Mouse (Mus musculus) hindbrain, embryonic 11.5 days (tissue): ENCODE measurements around the gene Nanos1. TPM values are rescaled to one million over a fixed set of nuclear protein-coding genes. Genes with fewer than 3 reads are reported as not detected.

Source experiments
- ATAC-seq: fragments of 200-750 bp; cut with Nextera tagmentation; 2 replicates; pipeline ENCODE4 v1.8.0; 2017; ENCODE audit warnings: mild to moderate bottlenecking, moderate TSS enrichment, moderate library complexity; ENCODE audit not compliant: low FRiP score
- DNase-seq: peaks from one replicate; pipeline ENCODE4 v3.0.0-alpha.2; 2015; ENCODE audit warnings: low spot score
- H3K27ac ChIP-seq: fragments of 300-500 bp; sonication (generic); 2 replicates; pipeline ENCODE4 v1.5.1; 2014; ENCODE audit warnings: mild to moderate bottlenecking, low read depth, low read length
- H3K27me3 ChIP-seq: fragments of 300-500 bp; sonication (generic); 2 replicates; pipeline ENCODE4 v1.6.1; 2014; ENCODE audit warnings: mild to moderate bottlenecking, low read length, moderate library complexity, mixed read lengths; ENCODE audit not compliant: control insufficient read depth, insufficient read depth
- H3K36me3 ChIP-seq: fragments of 300-500 bp; sonication (generic); 2 replicates; pipeline ENCODE4 v1.6.1; 2014; ENCODE audit warnings: mild to moderate bottlenecking, low read length, moderate library complexity, mixed read lengths; ENCODE audit not compliant: control insufficient read depth, insufficient read depth
- H3K4me1 ChIP-seq: fragments of 300-500 bp; sonication (generic); replicated peaks from 2 replicates; pipeline ENCODE4 v1.6.1; 2014; ENCODE audit warnings: low read length, mixed read lengths; ENCODE audit not compliant: control insufficient read depth, insufficient read depth
- H3K4me2 ChIP-seq: fragments of 300-500 bp; sonication (generic); replicated peaks from 2 replicates; pipeline ENCODE4 v1.6.1; 2014; ENCODE audit warnings: mild to moderate bottlenecking, low read depth, low read length
- H3K4me3 ChIP-seq: fragments of 300-500 bp; sonication (generic); 2 replicates; pipeline ENCODE4 v1.5.1; 2014; ENCODE audit warnings: low read depth, low read length
- H3K9ac ChIP-seq: fragments of 300-500 bp; sonication (generic); 2 replicates; pipeline ENCODE4 v1.6.1; 2014; ENCODE audit warnings: low read depth, low read length
- H3K9me3 ChIP-seq: fragments of 300-500 bp; sonication (generic); 2 replicates; pipeline ENCODE4 v1.6.1; 2016; ENCODE audit warnings: low read length; ENCODE audit not compliant: control insufficient read depth
- WGBS: fragments of 180-500 bp; shearing (Covaris S2); extraction: QIAGEN DNeasy Blood & Tissue Kit; methylation state at CpG from one replicate; pipeline ENCODE4 v1.1.7; 2014; 5-methylcytosine and 5-hydroxymethylcytosine counted together
- polyA plus RNA-seq: library from polyadenylated mRNA; unstranded; fragments of >200 nt; fragmentation: Nextera tagmentation; extraction: Ambion mirVana; gene quantifications from 2 replicates; pipeline ENCODE4 v1.2.1, GENCODE M21; 2014

Nanos1 gene
- polyA plus RNA-seq = 3.8 and 5.4 TPM in 2 replicates

GRCm38 (mm10) chr19:60755438-60756191, at the start of gene Nanos1:
TSS of gene Nanos1 (plus strand) at chr19:60755987.
- under 1% methylated on average over 52 of the region's 58 CpGs for WGBS
- Histone ChIP-seq H3K4me2 (peak within 1 kb of the TSS; percentile 100), H3K9me3 (no peaks in the 10 kb centered on the region), H3K27ac (peak within 1 kb of the TSS; percentile 56; the same call in 1 of the 2 replicates), H3K36me3 (no peaks in the 10 kb centered on the region), H3K27me3 (peaks cover 4% of the 10 kb centered on the region; the same call in 1 of the 2 replicates), H3K9ac (peak within 1 kb of the TSS; percentile 65), H3K4me3 (peak within 1 kb of the TSS; percentile 74), H3K4me1 (no peaks in the 10 kb centered on the region)
- DNase-seq (peak; percentile 90), ATAC-seq (peak; percentile 95)

DNA sequence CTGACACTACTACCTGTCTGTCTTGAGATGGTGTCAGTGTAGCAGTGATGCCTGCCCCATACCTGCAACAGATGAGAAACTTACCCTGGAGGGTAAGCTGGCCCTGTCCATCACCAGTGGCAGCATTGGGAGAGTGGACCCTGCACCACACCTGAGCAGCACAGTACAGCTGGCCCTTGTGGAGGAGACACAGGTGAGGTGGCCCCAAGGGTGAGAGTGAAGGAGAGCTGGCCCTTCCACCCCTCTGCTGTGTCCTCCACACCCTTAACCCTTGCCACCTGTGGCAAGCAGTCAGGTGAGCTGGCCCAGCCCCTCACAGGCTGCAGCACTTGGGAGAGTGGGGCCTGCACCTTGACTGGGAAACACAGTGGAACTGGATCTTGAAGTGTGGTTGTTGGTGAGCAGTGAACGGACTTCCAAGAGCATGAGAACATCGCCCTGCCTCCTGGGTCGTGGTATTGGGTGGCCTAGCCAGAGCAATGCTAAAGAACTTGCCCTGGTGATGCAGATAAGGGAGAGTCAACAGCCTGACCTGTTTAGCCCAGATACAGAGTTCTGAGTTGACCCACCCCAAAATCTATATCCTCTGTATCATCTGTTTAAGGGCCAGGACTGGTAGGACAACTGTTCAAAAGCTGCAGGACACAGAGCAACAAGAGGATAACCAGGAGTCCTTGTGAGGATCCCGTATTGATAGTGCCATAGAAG, 46.4 kb upstream of the Nanos1 start:
- 86% methylated on average over 4 of the region's 4 CpGs for WGBS
- Histone ChIP-seq H3K9ac (no peak overlapping the region), H3K4me1 (no peaks in the 10 kb centered on the region), H3K4me2 (no peak overlapping the region), H3K9me3 (no peaks in the 10 kb centered on the region), H3K4me3 (no peak overlapping the region), H3K27ac (no peak overlapping the region), H3K36me3 (no peaks in the 10 kb centered on the region), H3K27me3 (no peaks in the 10 kb centered on the region)
- no peak for ATAC-seq
- no peak for DNase-seq

GRCm38 (mm10) chr19:60710196-60710595, 45.6 kb upstream of the Nanos1 start:
- H3K4me2 ChIP-seq = no peak overlapping the region
- no peaks in the 10 kb centered on the region for H3K9me3 ChIP-seq
- no peak overlapping the region for H3K4me3 ChIP-seq
- no peaks in the 10 kb centered on the region for H3K27me3 ChIP-seq
- H3K36me3 ChIP-seq = no peaks in the 10 kb centered on the region
- H3K27ac ChIP-seq = no peak overlapping the region
- H3K9ac ChIP-seq = no peak overlapping the region
- 65% methylated on average over 3 of the region's 3 CpGs for WGBS
- no peak for DNase-seq
- H3K4me1 ChIP-seq = no peaks in the 10 kb centered on the region
- ATAC-seq = no peak

- H3K27ac ChIP-seq = no peak overlapping the region
- no peak overlapping the region for H3K4me2 ChIP-seq
- H3K4me1 ChIP-seq = no peaks in the 10 kb centered on the region
- no peak for ATAC-seq
- DNase-seq = no peak
- H3K36me3 ChIP-seq = no peaks in the 10 kb centered on the region
- no peaks in the 10 kb centered on the region for H3K9me3 ChIP-seq
- H3K27me3 ChIP-seq = no peaks in the 10 kb centered on the region
- WGBS = 81% methylated on average over 2 of the region's 2 CpGs
- H3K4me3 ChIP-seq = no peak overlapping the region
- no peak overlapping the region for H3K9ac ChIP-seq
These were observed 43.2 kb upstream of the Nanos1 start for GRCm38 (mm10) chr19:60712577-60712976.

DNA sequence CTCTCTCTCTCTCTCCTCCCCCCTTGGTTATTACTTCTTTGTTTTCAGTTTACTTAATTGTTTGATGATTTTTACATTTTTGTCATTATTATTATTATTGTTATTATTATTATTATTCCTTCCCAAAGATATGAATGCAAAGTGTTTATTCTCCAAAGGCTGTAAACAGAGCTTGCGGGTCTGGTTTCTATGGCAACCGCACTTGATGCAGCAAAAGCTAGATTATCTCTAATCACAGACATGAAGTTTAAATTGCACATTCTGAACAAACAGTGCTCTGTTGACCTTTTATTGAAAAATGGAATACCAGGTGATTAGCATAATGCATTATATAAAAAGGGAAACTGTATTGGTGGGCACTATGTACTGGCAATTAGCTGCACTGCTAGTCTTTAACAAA, 39.4 kb upstream of the Nanos1 start:
- Histone ChIP-seq H3K36me3 (no peaks in the 10 kb centered on the region), H3K4me3 (no peak overlapping the region), H3K27me3 (no peaks in the 10 kb centered on the region), H3K4me1 (no peaks in the 10 kb centered on the region), H3K9ac (no peak overlapping the region), H3K4me2 (no peak overlapping the region), H3K9me3 (no peaks in the 10 kb centered on the region), H3K27ac (no peak overlapping the region)
- DNase-seq (no peak), ATAC-seq (no peak)
- 96% methylated on average over 2 of the region's 2 CpGs for WGBS

DNA sequence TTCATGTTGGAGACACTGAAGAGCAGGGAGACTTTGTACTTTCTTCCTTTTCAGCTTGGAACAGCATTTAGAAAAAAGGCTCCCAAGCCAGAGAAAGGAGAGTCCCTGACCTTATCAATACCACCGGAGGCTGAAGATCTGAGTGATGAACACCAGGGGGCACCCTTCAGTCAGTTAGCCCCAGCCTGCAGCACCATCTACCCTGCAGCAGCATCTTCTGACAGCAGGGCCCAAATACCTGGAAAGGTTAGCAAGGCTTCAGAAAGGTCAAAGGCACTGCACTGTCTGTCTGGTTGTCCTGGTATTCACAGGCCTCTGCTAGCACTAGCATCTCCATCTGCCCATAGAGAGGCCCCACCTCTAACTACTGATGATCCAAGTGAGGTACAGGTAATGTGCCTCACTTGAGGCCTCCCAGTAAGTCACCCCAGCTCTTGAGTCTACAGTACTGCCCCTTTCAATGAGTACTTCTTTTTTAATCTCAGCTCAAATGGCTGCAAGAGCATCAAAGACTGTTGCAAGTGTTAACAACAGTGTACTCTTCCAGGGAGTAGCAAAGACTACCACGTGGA, 25.4 kb upstream of the Nanos1 start:
- 62% methylated on average over 2 of the region's 2 CpGs for WGBS
- ATAC-seq (no peak), DNase-seq (peak; percentile 65)
- Histone ChIP-seq H3K4me2 (no peak overlapping the region), H3K27ac (no peak overlapping the region), H3K36me3 (no peaks in the 10 kb centered on the region), H3K27me3 (no peaks in the 10 kb centered on the region), H3K9ac (no peak overlapping the region), H3K4me1 (no peaks in the 10 kb centered on the region), H3K9me3 (no peaks in the 10 kb centered on the region), H3K4me3 (no peak overlapping the region)

DNA sequence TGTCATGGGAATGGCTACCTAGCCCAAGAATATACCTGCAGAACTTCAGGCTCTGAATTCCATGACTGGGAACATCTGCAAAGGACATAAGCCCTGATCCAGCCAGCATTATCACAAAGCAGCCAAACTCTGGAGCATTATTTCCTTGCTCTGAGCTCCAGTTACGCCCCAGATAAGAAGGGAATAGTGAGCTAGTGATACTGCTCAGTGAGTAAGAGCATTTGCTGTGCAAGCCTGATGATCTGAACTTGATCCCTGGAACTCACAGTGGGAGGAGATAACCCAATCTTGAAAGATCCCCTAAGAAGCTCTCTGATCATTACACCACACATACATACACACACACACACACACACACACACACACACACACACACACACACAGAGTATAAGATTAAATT, 24.5 kb upstream of the Nanos1 start:
- no peak for ATAC-seq
- no peaks in the 10 kb centered on the region for H3K36me3 ChIP-seq
- no peaks in the 10 kb centered on the region for H3K4me1 ChIP-seq
- no peaks in the 10 kb centered on the region for H3K9me3 ChIP-seq
- no peak overlapping the region for H3K9ac ChIP-seq
- H3K27ac ChIP-seq = no peak overlapping the region
- no peak overlapping the region for H3K4me2 ChIP-seq
- H3K4me3 ChIP-seq = no peak overlapping the region
- no peaks in the 10 kb centered on the region for H3K27me3 ChIP-seq
- DNase-seq = no peak
- 84% methylated on average over 1 of the region's 1 CpGs for WGBS

GRCm38 (mm10) chr19:60731966-60732365, 23.8 kb upstream of the Nanos1 start:
- Histone ChIP-seq H3K9ac (no peak overlapping the region), H3K4me3 (no peak overlapping the region), H3K4me2 (no peak overlapping the region), H3K4me1 (no peaks in the 10 kb centered on the region), H3K9me3 (no peaks in the 10 kb centered on the region), H3K36me3 (no peaks in the 10 kb centered on the region), H3K27ac (no peak overlapping the region), H3K27me3 (no peaks in the 10 kb centered on the region)
- 92% methylated on average over 1 of the region's 1 CpGs for WGBS
- DNase-seq = no peak
- no peak for ATAC-seq
